Mouse (Mus musculus) lung, postnatal 0 days (tissue): ENCODE data around the gene Gckr.

ENCODE experiments used
- CTCF ChIP-seq: IDR thresholded peaks from 2 replicates; pipeline ENCODE4 v1.5.1; 2016; ENCODE audit warnings: antibody characterized with exemption, mild to moderate bottlenecking
- EP300 ChIP-seq: IDR thresholded peaks from 2 replicates; pipeline ENCODE4 v1.6.1; 2016; ENCODE audit warnings: antibody characterized with exemption, mild to moderate bottlenecking, control low read depth

DNA sequence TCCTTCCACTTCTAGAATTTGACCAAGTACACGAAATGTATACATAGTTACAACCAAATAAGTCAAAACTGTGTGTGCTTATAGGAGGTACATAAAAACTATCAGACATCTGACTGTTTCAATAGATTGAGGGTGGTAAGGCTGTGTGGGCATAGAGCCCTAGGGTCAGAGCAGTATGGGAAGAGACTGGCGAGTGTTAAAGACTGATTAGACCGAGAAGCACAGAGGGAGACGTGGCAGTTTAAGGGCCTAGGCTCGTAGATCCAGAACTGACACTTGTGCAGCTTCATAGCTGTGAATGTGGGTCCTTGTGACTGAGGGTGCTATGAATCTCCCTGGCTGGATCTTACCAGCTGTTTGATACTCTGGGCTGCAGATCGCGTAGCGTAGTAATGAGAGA, 42.3 kb upstream of the Gckr start:
- no peak for TF ChIP-seq EP300
- no peak for TF ChIP-seq CTCF
